Comparison of ENCODE assay signal across 10 mouse cellular contexts in the genomic region with DNA sequence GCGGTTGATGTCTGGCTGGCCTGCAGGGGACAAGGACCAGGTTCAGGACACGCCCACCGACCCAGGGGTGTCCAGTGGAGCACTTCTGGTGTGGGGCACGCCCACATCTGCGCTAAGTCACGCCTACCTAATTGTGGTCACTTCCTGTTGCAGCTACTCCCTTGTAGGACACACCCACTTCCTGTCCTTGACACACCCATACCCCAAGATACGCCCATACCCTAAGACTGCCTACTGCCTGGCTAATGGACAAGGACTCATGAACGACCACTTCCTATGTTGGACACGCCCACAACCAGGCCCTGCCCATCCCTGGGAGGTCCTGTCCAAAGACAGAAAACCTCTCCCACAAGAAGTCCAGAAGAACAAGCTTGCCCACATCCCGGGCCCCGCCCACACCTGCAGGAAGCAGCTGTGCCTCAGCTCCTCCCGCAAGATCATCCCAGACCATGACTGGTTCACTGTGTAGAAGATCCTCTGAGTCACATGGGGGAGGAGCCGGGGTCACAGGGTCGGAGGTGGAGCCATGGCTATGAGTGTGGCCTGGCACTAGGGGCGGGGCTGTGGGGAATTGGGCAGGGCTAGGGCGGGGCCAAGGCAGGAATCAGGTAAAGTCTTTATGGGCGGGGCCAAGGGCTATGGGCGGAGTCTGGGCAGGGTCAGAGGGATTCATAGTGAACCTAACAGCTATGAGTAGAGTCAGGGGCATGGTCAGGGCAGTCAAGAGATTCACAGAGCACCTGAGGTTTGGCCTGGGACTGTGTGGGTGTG. TPM values are rescaled to one million over a fixed set of nuclear protein-coding genes. Genes with fewer than 3 reads are reported as not detected.
DNase-seq lines count a peak whose midpoint lies in the region; ATAC-seq and TF ChIP-seq lines count a peak whose summit lies in the region.
"Had no signal": no experiment of that assay in that cellular context is flagged by ENCODE, and none has a peak within 500 bp of the region (broad histone marks: within the 10 kb centered on the region; RNA-seq: fewer than 3 reads in every experiment).

No protein-coding gene starts in this region.

- H3K9me3 ChIP-seq in E14TG2a.4 (ENCODE audit: low read length): peaks cover 37% of the 10 kb centered on the region

- peak; percentile 6 for DNase-seq in adrenal gland, adult 2 months
- DNase-seq in adrenal gland, postnatal 4 days (ENCODE audit: low spot score in 2 of 2): no peak
- DNase-seq in left cerebral cortex, postnatal 14 days (ENCODE audit: low spot score in 2 of 2): peak; percentile 5 to 25
- DNase-seq in left cerebral cortex, postnatal 25 days (ENCODE audit: low spot score in 2 of 2): no peak
- peak; percentile 60 for DNase-seq in induced T-regulatory cell, adult 2 months (ENCODE audit: low read depth)
- DNase-seq in embryo, embryonic 9.5 days (ENCODE audit: extremely low spot score): no peak

- ATAC-seq in activated CD4-positive, CD25-positive, alpha-beta regulatory T cell, adult 4 months: no peak

- H3K27me3 ChIP-seq in E14TG2a.4 (ENCODE audit: insufficient read depth, low read length): no peaks in the 10 kb centered on the region
- H3K27me3 ChIP-seq: heart, embryonic 15.5 days; neural tube, embryonic 12.5 days had no signal

- peak overlapping the region; percentile 60 for H3K4me3 ChIP-seq in E14TG2a.4 (replicated peaks; ENCODE audit: low read length)
- H3K4me3 ChIP-seq: heart, embryonic 15.5 days; neural tube, embryonic 12.5 days had no signal

- TF ChIP-seq CTCF in E14TG2a.4 (conservative IDR thresholded peaks at IDR 0.05; ENCODE audit: low read length): no peak

- H3K4me1 ChIP-seq in E14TG2a.4 (replicated peaks; ENCODE audit: low read depth, low read length): no peaks in the 10 kb centered on the region
- H3K4me1 ChIP-seq: neural tube, embryonic 12.5 days had no signal

- intact Hi-C loops in left cerebral cortex, postnatal 14 days (cut with DNase I): no loop called here
- intact Hi-C loops in left cerebral cortex, postnatal 25 days (cut with DNase I): loop anchor here (10.0 kb wide), 1 partner anchor 879 kb away; the partner anchor contains the start of gene Slc26a1

- peaks cover 5% of the 10 kb centered on the region for H3K36me3 ChIP-seq in E14TG2a.4 (ENCODE audit: insufficient read depth, low read length)

RNA-seq across cellular contexts. Expression of gene Crlf2, which starts 5.4 kb away (rescaled TPM):
- 10 to 100 TPM; 32.7 to 40.8 TPM for total RNA-seq in adrenal gland, adult 2 months (2021)
- 94.8 and 113 TPM in 2 replicates for polyA plus RNA-seq in adrenal gland, adult 2 months (2012; rRNA removed)
- 10 to 100 TPM; 31.6 to 36.4 TPM for total RNA-seq in adrenal gland, postnatal 4 days (2021)
- total RNA-seq in left cerebral cortex, postnatal 14 days (2021): 10 to 100 TPM; 34.8 to 43.3 TPM
- 10 to 100 TPM; 32.8 to 36.9 TPM for total RNA-seq in left cerebral cortex, postnatal 25 days (2021)
- polyA plus RNA-seq in activated CD4-positive, CD25-positive, alpha-beta regulatory T cell, adult 4 months (2017; shearing (Covaris generic)): 1 to 10 TPM; 7.7 to 9.8 TPM

Comparison
In these comparisons a context has a peak if more than half of its experiments do, and no peak if none do; other contexts are left out.
1. DNase-seq: peak in adrenal gland, adult 2 months (single experiment), left cerebral cortex, postnatal 14 days (2 of 2) and induced T-regulatory cell, adult 2 months (single experiment); none in adrenal gland, postnatal 4 days (0 of 2), left cerebral cortex, postnatal 25 days (0 of 2) and embryo, embryonic 9.5 days (single experiment).